Mouse (Mus musculus) subcutaneous adipose tissue, adult 2 months (tissue): ENCODE results near the gene Gm4216. TPM values are rescaled to one million over a fixed set of nuclear protein-coding genes. Genes with fewer than 3 reads are reported as not detected.

Source experiments
- polyA plus RNA-seq: library from polyadenylated mRNA; depleted of rRNA; stranded (reverse); fragments of >200 nt; gene quantifications from 2 replicates; pipeline ENCODE4 v1.2.3, GENCODE M21; 2012; ENCODE audit warnings: low replicate concordance; rRNA removed

Gene Gm4216
- not detected in 2 replicates for polyA plus RNA-seq

GRCm38 (mm10) chr7:23019823-23020222 lies at the start of gene Gm4216:
Gm4216 (minus strand) TSS chr7:23019923.

GRCm38 (mm10) chr7:23067356-23067755 lies 47.6 kb upstream of the Gm4216 start, which contains the start of gene Gm8720:
Gm8720 (minus strand) TSS chr7:23067456.

GRCm38 (mm10) chr7:23055240-23055639 lies 35.5 kb upstream of the Gm4216 start, which contains the start of gene Vmn1r163:
Vmn1r163 (plus strand) TSS chr7:23055540.

GRCm38 (mm10) chr7:22984573-22984972 lies 35.1 kb downstream of the Gm4216 start, which contains the start of gene Gm4214:
Gm4214 (minus strand) TSS chr7:22984673.

Other genes starting within 250 kb of the Gm4216 start
- not detected in 2 replicates for gene Vmn1r158, start 229.1 kb downstream of the Gm4216 start, polyA plus RNA-seq
- not detected in 2 replicates for gene Vmn1r159, start 176.3 kb downstream of the Gm4216 start, polyA plus RNA-seq
- not detected in 2 replicates for gene Vmn1r160, start 148.7 kb downstream of the Gm4216 start, polyA plus RNA-seq
- not detected in 2 replicates for gene Gm4214, start 35.2 kb downstream of the Gm4216 start, polyA plus RNA-seq
- not detected in 2 replicates for gene Vmn1r163, start 35.6 kb upstream of the Gm4216 start, polyA plus RNA-seq
- gene Gm8720, start 47.5 kb upstream of the Gm4216 start, polyA plus RNA-seq, result not detected in 2 replicates
- gene Gm10662, start 124.6 kb upstream of the Gm4216 start, polyA plus RNA-seq, result not detected in 2 replicates
- gene Vmn1r165, start 197.4 kb upstream of the Gm4216 start, polyA plus RNA-seq, result not detected in 2 replicates
- gene Vmn1r166, start 231.8 kb upstream of the Gm4216 start, polyA plus RNA-seq, result not detected in 2 replicates